Mouse (Mus musculus) induced T-regulatory cell, adult 2 months (primary cell): ENCODE data around the gene Oxtr.

Experiments used
- DNase-seq: peaks from one replicate; pipeline ENCODE4 v3.0.0-alpha.2; 2012; ENCODE audit warnings: low read depth

Oxtr gene

GRCm38 (mm10) chr6:112488821-112489180 is 942 bp downstream of the Oxtr start:
- no peak for DNase-seq

GRCm38 (mm10) chr6:112487993-112488392 is 1.8 kb downstream of the Oxtr start:
- no peak for DNase-seq

GRCm38 (mm10) chr6:112484316-112484715 is 5.4 kb downstream of the Oxtr start:
- DNase-seq, result peak; percentile 4

GRCm38 (mm10) chr6:112479861-112480260 is 9.9 kb downstream of the Oxtr start:
- no peak for DNase-seq

- DNase-seq, result no peak
Measured at GRCm38 (mm10) chr6:112471644-112472043, 18.1 kb downstream of the Oxtr start.

GRCm38 (mm10) chr6:112466001-112466400 is 23.7 kb downstream of the Oxtr start:
- DNase-seq, result no peak

- DNase-seq, result no peak
Measured at GRCm38 (mm10) chr6:112465441-112465840, 24.3 kb downstream of the Oxtr start.

GRCm38 (mm10) chr6:112463331-112463730 is 26.4 kb downstream of the Oxtr start:
- DNase-seq, result no peak

- no peak for DNase-seq
Measured at GRCm38 (mm10) chr6:112461459-112461858, 28.3 kb downstream of the Oxtr start.

- DNase-seq, result no peak
Measured at GRCm38 (mm10) chr6:112459341-112459749, 30.4 kb downstream of the Oxtr start, which contains the start of gene Cav3. Gene Cav3 (plus strand): TSS chr6:112459505.

- DNase-seq, result no peak
Measured at GRCm38 (mm10) chr6:112445675-112446074, 44.1 kb downstream of the Oxtr start.

- no peak for DNase-seq
Measured at GRCm38 (mm10) chr6:112426018-112426732, 63.6 kb downstream of the Oxtr start.

GRCm38 (mm10) chr6:112423746-112424501 is 65.8 kb downstream of the Oxtr start:
- DNase-seq, result no peak
